10 mouse cellular contexts compared by ENCODE assay signal in genomic region chr13:94710574-94711172, GRCm38 (mm10).
A peak's percentile ranks its signal among the peaks of the same experiment; 100 is the strongest.
DNase-seq lines count a peak whose midpoint lies in the region; ATAC-seq and TF ChIP-seq lines count a peak whose summit lies in the region.
"Had no signal": no experiment of that assay in that cellular context is flagged by ENCODE, and none has a peak within 500 bp of the region (broad histone marks: within the 10 kb centered on the region; RNA-seq: fewer than 3 reads in every experiment).

No protein-coding gene starts in this region.

- no peak overlapping the region for H3K27ac ChIP-seq in liver, adult 2 months (replicated peaks; ENCODE audit: insufficient read depth, low read depth, low read length)
- H3K27ac ChIP-seq in forebrain, embryonic 12.5 days = peak overlapping the region; percentile 38; the same call in 1 of the 2 replicates
- no peak overlapping the region for H3K27ac ChIP-seq in limb, embryonic 14.5 days (replicated peaks; ENCODE audit: low read depth, low read length)

- H3K4me1 ChIP-seq in liver, adult 2 months (ENCODE audit: control insufficient read depth, insufficient read depth, low read length) = no peaks in the 10 kb centered on the region
- H3K4me1 ChIP-seq in forebrain, embryonic 12.5 days = peaks cover 34% of the 10 kb centered on the region
- H3K4me1 ChIP-seq in limb, embryonic 14.5 days (ENCODE audit: control insufficient read depth, insufficient read depth, low read length) = peaks cover 3% of the 10 kb centered on the region; the same call in 1 of the 2 replicates

- H3K9me3 ChIP-seq in forebrain, embryonic 12.5 days = no peaks in the 10 kb centered on the region
- no peaks in the 10 kb centered on the region for H3K9me3 ChIP-seq in limb, embryonic 14.5 days (ENCODE audit: control insufficient read depth, low read length)

- no peaks in the 10 kb centered on the region for H3K36me3 ChIP-seq in liver, adult 2 months (ENCODE audit: control insufficient read depth, insufficient read depth, low read length)
- H3K36me3 ChIP-seq in forebrain, embryonic 12.5 days (replicated peaks) = no peaks in the 10 kb centered on the region
- no peaks in the 10 kb centered on the region for H3K36me3 ChIP-seq in limb, embryonic 14.5 days (ENCODE audit: control insufficient read depth, insufficient read depth, low read length)

- 5% methylated on average over 26 of the region's 26 CpGs for WGBS in liver, adult 2 months
- 1% methylated on average over 26 of the region's 26 CpGs for WGBS in forebrain, embryonic 12.5 days
- under 1% methylated on average over 26 of the region's 26 CpGs for WGBS in limb, embryonic 14.5 days

- TF ChIP-seq CTCF in liver, adult 2 months (IDR thresholded peaks at IDR 0.05; ENCODE audit: low read depth, low read length) = no peak

- ATAC-seq in forebrain, embryonic 12.5 days (ENCODE audit: low FRiP score) = no peak
- no peak for ATAC-seq in limb, embryonic 14.5 days (ENCODE audit: low FRiP score, low read depth)
- no peak for ATAC-seq in erythroblast, adult 5-6 weeks (replicated peaks; ENCODE audit: low FRiP score, poor library complexity, severe bottlenecking)
- no peak for ATAC-seq in megakaryocyte-erythroid progenitor cell, adult 5-6 weeks (replicated peaks; ENCODE audit: low FRiP score, low TSS enrichment, poor library complexity, severe bottlenecking)
- ATAC-seq: Patski had no signal

- H3K4me2 ChIP-seq in forebrain, embryonic 12.5 days = peak overlapping the region; percentile 55
- H3K4me2 ChIP-seq in limb, embryonic 14.5 days (replicated peaks; ENCODE audit: low read depth, low read length, severe bottlenecking) = peak overlapping the region; percentile 46

- 0 out of 2 replicates have a peak overlapping the region, but pooled peaks have one; percentile 35 for H3K9ac ChIP-seq in liver, adult 2 months (ENCODE audit: low read depth, low read length)
- 0 out of 2 replicates have a peak overlapping the region, but pooled peaks have one; percentile 29 for H3K9ac ChIP-seq in forebrain, embryonic 12.5 days
- no peak overlapping the region for H3K9ac ChIP-seq in limb, embryonic 14.5 days (ENCODE audit: low read depth, low read length, severe bottlenecking)

- no peak for TF ChIP-seq POLR2A in liver, adult 2 months (IDR thresholded peaks at IDR 0.05; ENCODE audit: extremely low read depth, insufficient read depth, low read length)
- no peak for TF ChIP-seq POLR2A in limb, embryonic 14.5 days (IDR thresholded peaks at IDR 0.05; ENCODE audit: borderline replicate concordance, extremely low read depth, insufficient read depth, insufficient read length)

- no peaks in the 10 kb centered on the region for H3K79me2 ChIP-seq in liver, adult 2 months (ENCODE audit: control insufficient read depth, insufficient read depth, low read length)

- peaks cover 20% of the 10 kb centered on the region for H3K27me3 ChIP-seq in liver, adult 2 months (ENCODE audit: control insufficient read depth, insufficient read depth, low read length)
- peaks cover 88% of the 10 kb centered on the region for H3K27me3 ChIP-seq in forebrain, embryonic 12.5 days
- peaks cover 68% of the 10 kb centered on the region for H3K27me3 ChIP-seq in limb, embryonic 14.5 days (ENCODE audit: control insufficient read depth, insufficient read depth, low read length)

- peak overlapping the region; percentile 41; the same call in 1 of the 2 replicates for H3K4me3 ChIP-seq in liver, adult 2 months (ENCODE audit: insufficient read depth, low read depth, low read length)
- H3K4me3 ChIP-seq in forebrain, embryonic 12.5 days (replicated peaks) = peak overlapping the region; percentile 22
- peak overlapping the region; percentile 29 for H3K4me3 ChIP-seq in limb, embryonic 14.5 days (replicated peaks; ENCODE audit: low read length)

- DNase-seq in liver, adult 2 months (ENCODE audit: extremely low read depth, low read depth, low spot score) = no peak
- no peak for DNase-seq in liver
- no peak for DNase-seq in limb, embryonic 14.5 days (ENCODE audit: low spot score)
- DNase-seq in retina, postnatal 1 day = peak; percentile 11
- DNase-seq in thymus, postnatal 14 days = no peak
- DNase-seq: lung, postnatal 36 days had no signal
